Mouse (Mus musculus) duodenum, adult 2 months (tissue): ENCODE data around the gene Psmb7. TPM values are rescaled to one million over a fixed set of nuclear protein-coding genes. Genes with fewer than 3 reads are reported as not detected.

Experiments
- polyA plus RNA-seq: library from polyadenylated mRNA; depleted of rRNA; stranded (reverse); fragments of >200 nt; gene quantifications from 2 replicates; pipeline ENCODE4 v1.2.3, GENCODE M21; 2012; ENCODE audit warnings: low replicate concordance; rRNA removed

Psmb7 gene
- polyA plus RNA-seq = 13.0 and 15.8 TPM in 2 replicates

DNA sequence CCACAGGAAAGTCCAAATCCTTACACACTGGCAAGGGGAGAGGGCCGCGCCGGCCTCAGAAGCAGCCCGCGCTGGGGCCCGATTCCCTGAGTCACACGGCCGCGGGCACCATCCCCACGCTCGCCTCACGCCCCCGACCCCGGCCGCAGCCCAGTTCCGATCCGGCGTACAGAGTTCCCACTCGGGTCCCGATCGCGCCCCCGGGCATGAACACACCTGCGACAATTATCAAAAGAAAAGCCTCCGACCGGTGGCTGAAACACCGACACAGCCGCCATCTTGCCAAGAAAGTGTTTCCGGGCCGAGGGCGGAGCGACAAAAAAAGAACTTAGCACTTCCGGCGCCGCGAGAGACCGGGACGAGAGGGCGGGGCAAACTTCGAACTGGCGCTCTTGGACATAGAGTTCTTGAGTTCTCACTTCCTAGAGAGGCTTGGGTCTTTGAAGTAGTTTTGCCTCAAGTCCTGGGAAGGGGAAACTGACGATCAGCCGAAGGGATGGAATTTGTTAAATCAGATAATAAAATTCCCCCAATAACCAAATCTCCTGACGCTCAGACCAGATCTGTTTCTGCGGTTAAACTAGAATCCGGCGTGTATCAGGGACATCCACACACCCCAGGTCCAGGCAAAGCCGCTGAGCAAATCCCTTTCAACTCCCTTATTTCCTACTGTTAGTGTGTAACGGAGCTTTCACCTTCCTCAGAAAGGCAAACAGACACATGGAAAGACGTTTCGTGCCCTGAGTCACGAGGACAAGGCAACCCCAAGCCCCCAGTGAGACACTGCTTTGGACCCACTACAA is at the start of gene Psmb7:
TSS of gene Psmb7 (minus strand) at position 463 of the 803 bp plus-strand sequence.

Other genes starting within 250 kb of the Psmb7 start
- gene Nek6, start 132.4 kb downstream of the Psmb7 start, polyA plus RNA-seq = 35.3 and 104 TPM in 2 replicates
- 0.41 and 0.77 TPM in 2 replicates for gene Nr5a1, start 70.5 kb upstream of the Psmb7 start, polyA plus RNA-seq